Mouse (Mus musculus): ENCODE results near the gene Pla2g4f. TPM values are rescaled to one million over a fixed set of nuclear protein-coding genes. Genes with fewer than 3 reads are reported as not detected.

Pla2g4f gene
- polyA plus RNA-seq, 1 experiment from 2014 or later = 0.06 TPM

- Histone ChIP-seq H3K27me3 (no peaks in the 10 kb centered on the region), H3K4me3 (no peak overlapping the region), H3K4me2 (no peak overlapping the region), H3K36me3 (no peaks in the 10 kb centered on the region), H3K9ac (no peak overlapping the region), H3K4me1 (replicated peaks) (no peaks in the 10 kb centered on the region), H3K27ac (replicated peaks) (no peak overlapping the region), H3K9me3 (no peaks in the 10 kb centered on the region)
- 94% methylated on average over 6 of the region's 6 CpGs for WGBS
- ATAC-seq (ENCODE audit: low FRiP score, low read depth) = no peak
These were observed 12.9 kb downstream of the Pla2g4f start for GRCm38 (mm10) chr2:120301076-120301475.

- WGBS = 92% methylated on average over 4 of the region's 4 CpGs
These were observed 14.1 kb downstream of the Pla2g4f start for GRCm38 (mm10) chr2:120299866-120300265.

GRCm38 (mm10) chr2:120296160-120296559 lies 17.8 kb downstream of the Pla2g4f start:
- no peaks in the 10 kb centered on the region for H3K9me3 ChIP-seq
- H3K9ac ChIP-seq = no peak overlapping the region
- H3K27ac ChIP-seq (replicated peaks) = no peak overlapping the region
- WGBS = 9% methylated on average over 2 of the region's 2 CpGs
- no peak for ATAC-seq (ENCODE audit: low FRiP score, low read depth)
- no peaks in the 10 kb centered on the region for H3K36me3 ChIP-seq
- H3K4me3 ChIP-seq = no peak overlapping the region
- H3K4me2 ChIP-seq = no peak overlapping the region
- H3K27me3 ChIP-seq = no peaks in the 10 kb centered on the region
- no peaks in the 10 kb centered on the region for H3K4me1 ChIP-seq (replicated peaks)

More at GRCm38 (mm10) chr2:120299866-120300265, 14.1 kb downstream of the Pla2g4f start:
- H3K4me2 ChIP-seq = no peak overlapping the region
- no peak overlapping the region for H3K4me3 ChIP-seq
- no peak overlapping the region for H3K27ac ChIP-seq (replicated peaks)
- no peaks in the 10 kb centered on the region for H3K4me1 ChIP-seq (replicated peaks)
- ATAC-seq (ENCODE audit: low FRiP score, low read depth) = no peak
- H3K27me3 ChIP-seq = no peaks in the 10 kb centered on the region
- H3K36me3 ChIP-seq = no peaks in the 10 kb centered on the region
- no peaks in the 10 kb centered on the region for H3K9me3 ChIP-seq
- H3K9ac ChIP-seq = no peak overlapping the region

GRCm38 (mm10) chr2:120291471-120292078 lies 22.4 kb downstream of the Pla2g4f start:
- Histone ChIP-seq H3K27me3 (no peaks in the 10 kb centered on the region), H3K27ac (replicated peaks) (no peak overlapping the region), H3K4me3 (no peak overlapping the region), H3K4me2 (no peak overlapping the region), H3K36me3 (no peaks in the 10 kb centered on the region), H3K4me1 (replicated peaks) (no peaks in the 10 kb centered on the region), H3K9me3 (no peaks in the 10 kb centered on the region), H3K9ac (no peak overlapping the region)
- ATAC-seq (ENCODE audit: low FRiP score, low read depth) = no peak
- 89% methylated on average over 8 of the region's 9 CpGs for WGBS

- Histone ChIP-seq H3K9ac (no peak within 1 kb of the TSS), H3K36me3 (no peaks in the 10 kb centered on the region), H3K4me3 (no peak within 1 kb of the TSS), H3K27ac (replicated peaks) (no peak within 1 kb of the TSS), H3K4me1 (replicated peaks) (no peaks in the 10 kb centered on the region), H3K4me2 (no peak within 1 kb of the TSS), H3K27me3 (no peaks in the 10 kb centered on the region), H3K9me3 (no peaks in the 10 kb centered on the region)
- 79% methylated on average over 5 of the region's 5 CpGs for WGBS
- ATAC-seq (ENCODE audit: low FRiP score, low read depth) = no peak
These were observed 25.0 kb downstream of the Pla2g4f start, which contains the start of gene Pla2g4d for GRCm38 (mm10) chr2:120288995-120289394. Pla2g4d (minus strand) TSS chr2:120289197.

- H3K4me1 ChIP-seq (replicated peaks) = no peaks in the 10 kb centered on the region
- no peak overlapping the region for H3K27ac ChIP-seq (replicated peaks)
- 94% methylated on average over 3 of the region's 3 CpGs for WGBS
- no peaks in the 10 kb centered on the region for H3K27me3 ChIP-seq
- H3K9me3 ChIP-seq = no peaks in the 10 kb centered on the region
- no peak overlapping the region for H3K4me2 ChIP-seq
- H3K4me3 ChIP-seq = no peak overlapping the region
- no peak overlapping the region for H3K9ac ChIP-seq
- no peaks in the 10 kb centered on the region for H3K36me3 ChIP-seq
- ATAC-seq (ENCODE audit: low FRiP score, low read depth) = no peak
These were observed 25.6 kb downstream of the Pla2g4f start for GRCm38 (mm10) chr2:120288401-120288800.

GRCm38 (mm10) chr2:120285639-120286038 lies 28.3 kb downstream of the Pla2g4f start:
- Histone ChIP-seq H3K36me3 (no peaks in the 10 kb centered on the region), H3K4me2 (no peak overlapping the region), H3K27ac (replicated peaks) (no peak overlapping the region), H3K27me3 (no peaks in the 10 kb centered on the region), H3K4me1 (replicated peaks) (no peaks in the 10 kb centered on the region), H3K9me3 (no peaks in the 10 kb centered on the region), H3K4me3 (no peak overlapping the region), H3K9ac (no peak overlapping the region)
- ATAC-seq (ENCODE audit: low FRiP score, low read depth) = no peak
- 82% methylated on average over 4 of the region's 4 CpGs for WGBS

GRCm38 (mm10) chr2:120284705-120285104 lies 29.3 kb downstream of the Pla2g4f start:
- no peaks in the 10 kb centered on the region for H3K4me1 ChIP-seq (replicated peaks)
- no peak overlapping the region for H3K9ac ChIP-seq

GRCm38 (mm10) chr2:120284094-120284493 lies 29.9 kb downstream of the Pla2g4f start:
- Histone ChIP-seq H3K9ac (no peak overlapping the region), H3K4me1 (replicated peaks) (no peaks in the 10 kb centered on the region), H3K9me3 (no peaks in the 10 kb centered on the region), H3K27me3 (no peaks in the 10 kb centered on the region), H3K4me2 (no peak overlapping the region), H3K36me3 (no peaks in the 10 kb centered on the region), H3K27ac (replicated peaks) (no peak overlapping the region), H3K4me3 (no peak overlapping the region)
- 82% methylated on average over 5 of the region's 5 CpGs for WGBS
- ATAC-seq (ENCODE audit: low FRiP score, low read depth) = no peak

More at GRCm38 (mm10) chr2:120284705-120285104, 29.3 kb downstream of the Pla2g4f start:
- Histone ChIP-seq H3K27me3 (no peaks in the 10 kb centered on the region), H3K9me3 (no peaks in the 10 kb centered on the region), H3K27ac (replicated peaks) (no peak overlapping the region), H3K36me3 (no peaks in the 10 kb centered on the region), H3K4me2 (no peak overlapping the region), H3K4me3 (no peak overlapping the region)
- no peak for ATAC-seq (ENCODE audit: low FRiP score, low read depth)

GRCm38 (mm10) chr2:120283550-120283949 lies 30.4 kb downstream of the Pla2g4f start:
- ATAC-seq (ENCODE audit: low FRiP score, low read depth) = no peak
- Histone ChIP-seq H3K27me3 (no peaks in the 10 kb centered on the region), H3K27ac (replicated peaks) (no peak overlapping the region), H3K4me3 (no peak overlapping the region), H3K36me3 (no peaks in the 10 kb centered on the region), H3K9me3 (no peaks in the 10 kb centered on the region), H3K4me1 (replicated peaks) (no peaks in the 10 kb centered on the region), H3K9ac (no peak overlapping the region), H3K4me2 (no peak overlapping the region)
- 66% methylated on average over 6 of the region's 6 CpGs for WGBS

- Histone ChIP-seq H3K36me3 (no peaks in the 10 kb centered on the region), H3K9me3 (no peaks in the 10 kb centered on the region), H3K4me2 (no peak overlapping the region), H3K4me1 (replicated peaks) (no peaks in the 10 kb centered on the region), H3K27ac (replicated peaks) (no peak overlapping the region), H3K9ac (no peak overlapping the region), H3K27me3 (no peaks in the 10 kb centered on the region), H3K4me3 (no peak overlapping the region)
- ATAC-seq (ENCODE audit: low FRiP score, low read depth) = no peak
- WGBS = 66% methylated on average over 3 of the region's 3 CpGs
These were observed 32.7 kb downstream of the Pla2g4f start for GRCm38 (mm10) chr2:120281221-120281620.

- no peaks in the 10 kb centered on the region for H3K36me3 ChIP-seq
- H3K4me3 ChIP-seq = no peak overlapping the region
- H3K9ac ChIP-seq = no peak overlapping the region
- H3K27me3 ChIP-seq = no peaks in the 10 kb centered on the region
- no peak overlapping the region for H3K27ac ChIP-seq (replicated peaks)
- WGBS = 17% methylated on average over 8 of the region's 8 CpGs
- no peak for ATAC-seq (ENCODE audit: low FRiP score, low read depth)
- H3K4me2 ChIP-seq = no peak overlapping the region
- H3K9me3 ChIP-seq = no peaks in the 10 kb centered on the region
- no peaks in the 10 kb centered on the region for H3K4me1 ChIP-seq (replicated peaks)
These were observed 34.0 kb downstream of the Pla2g4f start for GRCm38 (mm10) chr2:120279961-120280360.

GRCm38 (mm10) chr2:120276951-120277350 lies 37.0 kb downstream of the Pla2g4f start:
- no peak for ATAC-seq (ENCODE audit: low FRiP score, low read depth)
- Histone ChIP-seq H3K36me3 (no peaks in the 10 kb centered on the region), H3K4me2 (no peak overlapping the region), H3K27me3 (no peaks in the 10 kb centered on the region), H3K27ac (replicated peaks) (no peak overlapping the region), H3K4me1 (replicated peaks) (no peaks in the 10 kb centered on the region), H3K9me3 (no peaks in the 10 kb centered on the region), H3K4me3 (no peak overlapping the region), H3K9ac (no peak overlapping the region)
- WGBS = 78% methylated on average over 4 of the region's 4 CpGs
